9 mouse cellular contexts compared by ENCODE assay signal in genomic region chr12:52473988-52474968, GRCm38 (mm10). TPM values are rescaled to one million over a fixed set of nuclear protein-coding genes. Genes with fewer than 3 reads are reported as not detected.
DNase-seq lines count a peak whose midpoint lies in the region; ATAC-seq and TF ChIP-seq lines count a peak whose summit lies in the region.
"Had no signal": no experiment of that assay in that cellular context is flagged by ENCODE, and none has a peak within 500 bp of the region (broad histone marks: within the 10 kb centered on the region; RNA-seq: fewer than 3 reads in every experiment).

No protein-coding gene starts in this region.

- no peak for TF ChIP-seq RAD21 in CH12.LX (IDR thresholded peaks at IDR 0.05; ENCODE audit: low read depth, low read length)

- H3K4me1 ChIP-seq in heart, embryonic 14.5 days (ENCODE audit: control insufficient read depth in 2 of 2, insufficient read depth in 2 of 2, low read length in 2 of 2) = peaks cover 2 to 3% of the 10 kb centered on the region in 2 experiments; a peak in 1 of 4 replicates
- peaks cover 8 to 27% of the 10 kb centered on the region in 2 experiments; a peak in 3 of 4 replicates for H3K4me1 ChIP-seq in CH12.LX (ENCODE audit: control insufficient read depth in 1 of 2, insufficient read depth in 2 of 2)
- no peaks in the 10 kb centered on the region for H3K4me1 ChIP-seq in forebrain, postnatal 0 days (ENCODE audit: insufficient read depth)
- H3K4me1 ChIP-seq in liver, embryonic 16.5 days (ENCODE audit: control insufficient read depth, low read depth, low read length) = no peaks in the 10 kb centered on the region

- no peak for TF ChIP-seq EP300 in CH12.LX (IDR thresholded peaks at IDR 0.05; ENCODE audit: low read length)

- no peaks in the 10 kb centered on the region for H3K27me3 ChIP-seq in heart, embryonic 14.5 days (ENCODE audit: control insufficient read depth, insufficient read depth, low read length)
- no peaks in the 10 kb centered on the region for H3K27me3 ChIP-seq in CH12.LX (replicated peaks)
- no peaks in the 10 kb centered on the region for H3K27me3 ChIP-seq in forebrain, postnatal 0 days (ENCODE audit: insufficient read depth, low read length)
- no peaks in the 10 kb centered on the region for H3K27me3 ChIP-seq in liver, embryonic 16.5 days (ENCODE audit: control insufficient read depth, insufficient read depth, low read depth, low read length)

- no peak for TF ChIP-seq CTCF in CH12.LX (conservative IDR thresholded peaks at IDR 0.05 in 1 of 2, IDR thresholded peaks at IDR 0.05 in 1 of 2; ENCODE audit: low read depth in 2 of 2, low read length in 2 of 2)
- no peak for TF ChIP-seq CTCF in forebrain, postnatal 0 days (IDR thresholded peaks at IDR 0.05; ENCODE audit: low read depth)

- H3K9me3 ChIP-seq in heart, embryonic 14.5 days (ENCODE audit: control insufficient read depth, low read length) = no peaks in the 10 kb centered on the region
- no peaks in the 10 kb centered on the region for H3K9me3 ChIP-seq in CH12.LX (replicated peaks; ENCODE audit: low read length)
- H3K9me3 ChIP-seq in forebrain, postnatal 0 days (ENCODE audit: low read length) = no peaks in the 10 kb centered on the region
- H3K9me3 ChIP-seq in liver, embryonic 16.5 days (replicated peaks; ENCODE audit: control insufficient read depth, low read length) = no peaks in the 10 kb centered on the region

- dilution Hi-C loops in CH12.LX (cut with MboI; ENCODE audit: extremely low pct_ligation_motif_present, extremely low pct_unique_long_range_greater_than_20kb, low sequenced_read_pairs) = no loop called here

- no peak overlapping the region for H3K27ac ChIP-seq in heart, embryonic 14.5 days (replicated peaks in 1 of 2; ENCODE audit: control insufficient read depth in 1 of 2, insufficient read depth in 1 of 2, low read depth in 2 of 2, low read length in 2 of 2)
- H3K27ac ChIP-seq in CH12.LX (ENCODE audit: insufficient read depth, low read depth) = no peak overlapping the region
- H3K27ac ChIP-seq in forebrain, postnatal 0 days (ENCODE audit: low read depth, low read length) = peak overlapping the region; percentile 21; the same call in 1 of the 2 replicates
- H3K27ac ChIP-seq in liver, embryonic 16.5 days (ENCODE audit: low read length) = 0 out of 2 replicates have a peak overlapping the region, but pooled peaks have one; percentile 12

- TF ChIP-seq POLR2A in CH12.LX (IDR thresholded peaks at IDR 0.05; ENCODE audit: low read depth, low read length) = no peak

- WGBS in heart, embryonic 14.5 days = 56% methylated on average over 18 of the region's 18 CpGs
- 20% methylated on average over 18 of the region's 18 CpGs for WGBS in forebrain, postnatal 0 days
- 30% methylated on average over 18 of the region's 18 CpGs for WGBS in liver, embryonic 16.5 days (ENCODE audit: insufficient replicate concordance)

- peak overlapping the region; percentile 37 for H3K4me2 ChIP-seq in heart, embryonic 14.5 days (ENCODE audit: low read length)
- H3K4me2 ChIP-seq in CH12.LX (ENCODE audit: insufficient read depth, low read depth, poor library complexity, severe bottlenecking) = peak overlapping the region; percentile 92
- H3K4me2 ChIP-seq in forebrain, postnatal 0 days (ENCODE audit: low read depth) = peak overlapping the region; percentile 26
- H3K4me2 ChIP-seq in liver, embryonic 16.5 days (ENCODE audit: low read depth, low read length) = peak overlapping the region; percentile 34

- no peak for DNase-seq in heart, adult 9 months (ENCODE audit: low spot score in 2 of 2)
- peak; percentile 25 for DNase-seq in CH12.LX (ENCODE audit: extremely low read depth)
- peak; percentile 31 for DNase-seq in forebrain, postnatal 0 days
- no peak for DNase-seq in natural killer cell, adult 2 months (ENCODE audit: low spot score in 2 of 2)
- DNase-seq in spleen, postnatal 14 days (ENCODE audit: low spot score in 2 of 2) = no peak
- no peak for DNase-seq in cerebellum, postnatal 36 days
- DNase-seq: thymus, postnatal 25 days had no signal

- no peaks in the 10 kb centered on the region for H3K79me2 ChIP-seq in CH12.LX (replicated peaks; ENCODE audit: control insufficient read depth, extremely low read depth, insufficient read depth, poor library complexity, severe bottlenecking)

- in situ Hi-C loops in CH12.LX (cut with MboI; ENCODE audit: low pct_ligation_motif_present, low pct_unique_long_range_greater_than_20kb, low sequenced_read_pairs) = no loop called here

- H3K4me3 ChIP-seq in heart, embryonic 14.5 days (ENCODE audit: control insufficient read depth in 1 of 2, insufficient read depth in 1 of 2, low read depth in 1 of 2, low read length in 2 of 2) = no peak overlapping the region
- H3K4me3 ChIP-seq in CH12.LX (replicated peaks in 1 of 3; ENCODE audit: low read depth in 2 of 3, low read length in 2 of 3, poor library complexity in 1 of 3) = peak overlapping the region; percentile 24 to 34 (median 26)
- H3K4me3 ChIP-seq in forebrain, postnatal 0 days (ENCODE audit: low read depth, low read length) = no peak overlapping the region; the same call in 1 of the 2 replicates
- H3K4me3 ChIP-seq in liver, embryonic 16.5 days (ENCODE audit: low read depth, low read length) = peak overlapping the region; percentile 1; the same call in 1 of the 2 replicates

- H3K9ac ChIP-seq in heart, embryonic 14.5 days (ENCODE audit: low read length) = no peak overlapping the region
- peak overlapping the region; percentile 23; the same call in 1 of the 2 replicates for H3K9ac ChIP-seq in CH12.LX (ENCODE audit: insufficient read depth, low read depth)
- H3K9ac ChIP-seq in forebrain, postnatal 0 days = peak overlapping the region; percentile 4; the same call in 1 of the 2 replicates
- no peak overlapping the region for H3K9ac ChIP-seq in liver, embryonic 16.5 days (ENCODE audit: low read depth, low read length)

- H3K36me3 ChIP-seq in heart, embryonic 14.5 days (ENCODE audit: control insufficient read depth, insufficient read depth, low read length) = no peaks in the 10 kb centered on the region
- H3K36me3 ChIP-seq in CH12.LX (replicated peaks in 1 of 2; ENCODE audit: control insufficient read depth in 1 of 2, insufficient read depth in 1 of 2, low read length in 1 of 2) = no peaks in the 10 kb centered on the region
- H3K36me3 ChIP-seq in forebrain, postnatal 0 days (ENCODE audit: insufficient read depth) = no peaks in the 10 kb centered on the region
- H3K36me3 ChIP-seq in liver, embryonic 16.5 days (ENCODE audit: control insufficient read depth, insufficient read depth) = no peaks in the 10 kb centered on the region

- no peak for ATAC-seq in heart, embryonic 14.5 days (ENCODE audit: insufficient number of reproducible peaks, insufficient read depth, low FRiP score, low read depth)
- peak; percentile 40; the same call in 1 of the 2 replicates for ATAC-seq in forebrain, postnatal 0 days
- peak; percentile 68; the same call in 1 of the 2 replicates for ATAC-seq in liver, embryonic 16.5 days (ENCODE audit: low read depth)

TF ChIP-seq in CH12.LX, 34 proteins besides CTCF, POLR2A, EP300 and RAD21:
- TF ChIP-seq CHD1 (IDR thresholded peaks at IDR 0.05; ENCODE audit: low read depth, low read length) = no peak; the same call in 1 of the 2 replicates
- no peak for TF ChIP-seq JUN (IDR thresholded peaks at IDR 0.05; ENCODE audit: insufficient read depth, low read depth, low read length)
- no peak for TF ChIP-seq POLR2AphosphoS2 (IDR thresholded peaks at IDR 0.05; ENCODE audit: low read depth, low read length)
- TF ChIP-seq BHLHE40 (IDR thresholded peaks at IDR 0.05; ENCODE audit: low read depth, low read length) = no peak
- TF ChIP-seq ZKSCAN1 (IDR thresholded peaks at IDR 0.05; ENCODE audit: borderline replicate concordance, low read depth, low read length) = no peak
- no peak for TF ChIP-seq ZNF384 (IDR thresholded peaks at IDR 0.05; ENCODE audit: low read depth, low read length)
- no peak for TF ChIP-seq GABPA (IDR thresholded peaks at IDR 0.05; ENCODE audit: insufficient replicate concordance, low read depth, low read length)
- no peak for TF ChIP-seq SMC3 (IDR thresholded peaks at IDR 0.05; ENCODE audit: low read depth, low read length)
- TF ChIP-seq CHD2 (IDR thresholded peaks at IDR 0.05; ENCODE audit: low read length) = no peak
- no peak for TF ChIP-seq NELFE (IDR thresholded peaks at IDR 0.05; ENCODE audit: low read depth, low read length)
- no peak for TF ChIP-seq MAX (IDR thresholded peaks at IDR 0.05; ENCODE audit: low read length)
- no peak for TF ChIP-seq JUND (conservative IDR thresholded peaks at IDR 0.05; ENCODE audit: low read depth, low read length)
- TF ChIP-seq MXI1 (IDR thresholded peaks at IDR 0.05; ENCODE audit: low read depth, low read length) = no peak
TF ChIP-seq in CH12.LX: peak in this region for 0.

RNA-seq across cellular contexts. Expression of gene Arhgap5, which starts 29.5 kb away (rescaled TPM):
- polyA plus RNA-seq in heart, embryonic 14.5 days (2014; fragmentation: Nextera tagmentation; extraction: Ambion mirVana) = 40.2 and 42.6 TPM in 2 replicates
- total RNA-seq in CH12.LX (2012; rRNA removed) (12.0 and 13.0 TPM in 2 replicates), CH12.LX (2014; rRNA removed) (42.7 and 45.5 TPM in 2 replicates)
- polyA plus RNA-seq in CH12.LX (2012; ENCODE audit: insufficient read length, low read depth) = 11.1 and 13.0 TPM in 2 replicates
- total RNA-seq in forebrain, postnatal 0 days (2014; rRNA removed) = 81.0 and 82.6 TPM in 2 replicates
- 20.1 and 26.0 TPM in 2 replicates for polyA plus RNA-seq in forebrain, postnatal 0 days (2015; fragmentation: Nextera tagmentation; extraction: Ambion mirVana)
- 9.9 and 10.6 TPM in 2 replicates for polyA plus RNA-seq in liver, embryonic 16.5 days (2015; fragmentation: Nextera tagmentation; extraction: Ambion mirVana)

Comparison
In these comparisons a context has a peak if more than half of its experiments do, and no peak if none do; other contexts are left out.
1. H3K27ac ChIP-seq: peak in forebrain, postnatal 0 days (single experiment) and liver, embryonic 16.5 days (single experiment); none in heart, embryonic 14.5 days (0 of 2) and CH12.LX (single experiment).
2. H3K4me2 ChIP-seq: peak in every context shown above with its lines; median percentile 92 in CH12.LX; 37 in heart, embryonic 14.5 days; 34 in liver, embryonic 16.5 days; 26 in forebrain, postnatal 0 days.
3. H3K4me3 ChIP-seq: peak in CH12.LX (3 of 3) and liver, embryonic 16.5 days (single experiment); none in heart, embryonic 14.5 days (0 of 2) and forebrain, postnatal 0 days (single experiment).
4. H3K9ac ChIP-seq: peak in CH12.LX (single experiment) and forebrain, postnatal 0 days (single experiment); none in heart, embryonic 14.5 days (single experiment) and liver, embryonic 16.5 days (single experiment).
5. DNase-seq: peak in CH12.LX (single experiment) and forebrain, postnatal 0 days (single experiment); none in heart, adult 9 months (0 of 2), natural killer cell, adult 2 months (0 of 2), spleen, postnatal 14 days (0 of 2) and cerebellum, postnatal 36 days (0 of 2).